Mouse (Mus musculus): ENCODE measurements around the gene Lnx2.

- TF ChIP-seq CTCF (IDR thresholded peaks at IDR 0.05; ENCODE audit: low read depth) (no peak), EP300 (optimal IDR thresholded peaks at IDR 0.05) (no peak)
These were observed 39.7 kb downstream of the Lnx2 start for GRCm38 (mm10) chr5:147036661-147037060.
